Comparison of ENCODE assay signal across 10 mouse cellular contexts in the genomic region with DNA sequence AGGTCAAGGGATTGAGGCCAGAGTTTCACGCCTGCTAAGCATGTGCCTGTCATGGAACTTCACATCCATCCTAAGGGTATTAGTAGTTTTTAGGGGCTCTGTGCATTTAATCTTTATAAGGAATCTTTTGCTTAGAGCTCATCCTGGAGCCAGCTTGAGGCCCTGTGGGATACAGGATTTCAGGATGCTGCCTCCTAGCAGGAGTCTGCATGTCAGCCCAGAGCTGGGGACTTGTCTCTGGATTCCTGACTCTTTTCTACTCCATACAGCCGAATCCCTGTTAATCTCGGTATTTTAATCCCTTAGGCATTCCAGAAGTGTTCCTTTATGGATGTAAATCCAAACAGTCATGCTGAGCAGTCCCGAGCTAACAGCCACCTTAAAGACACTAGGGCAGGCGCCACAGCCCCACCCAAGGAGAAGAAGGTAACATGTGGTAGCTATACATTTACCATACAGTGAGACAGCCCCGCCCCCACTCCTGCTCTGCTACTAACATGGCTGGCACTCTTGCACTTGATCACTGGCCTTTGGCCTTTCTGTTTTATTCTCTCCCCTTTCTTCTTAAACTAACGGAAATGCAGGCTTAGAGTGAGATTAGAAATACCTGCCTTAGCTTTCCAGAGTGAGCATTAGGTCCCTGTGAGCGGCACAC.
"Had no signal": no experiment of that assay in that cellular context is flagged by ENCODE, and none has a peak within 500 bp of the region (broad histone marks: within the 10 kb centered on the region; RNA-seq: fewer than 3 reads in every experiment).

No protein-coding gene starts in this region.

- DNase-seq: kidney, postnatal 10 days; kidney, postnatal 4 days; left cerebral cortex, postnatal 4 days; lung, adult 18-20 months; retina, postnatal 1 day; right cerebral cortex, postnatal 4 days; spleen, adult 18-20 months; thymus, adult 2 months; thymus, postnatal 36 days had no signal

- ATAC-seq: midbrain, embryonic 13.5 days had no signal
